Mouse (Mus musculus) stomach, embryonic 14.5 days (tissue): ENCODE measurements around the gene Ak8. TPM values are rescaled to one million over a fixed set of nuclear protein-coding genes. Genes with fewer than 3 reads are reported as not detected.

Source experiments
- ATAC-seq: fragments of 200-750 bp; cut with Nextera tagmentation; 2 replicates; pipeline ENCODE4 v1.8.0; 2017; ENCODE audit warnings: low read depth, moderate TSS enrichment; ENCODE audit not compliant: insufficient number of reproducible peaks, insufficient read depth, low FRiP score
- H3K27ac ChIP-seq: fragments of 300-500 bp; sonication (generic); 2 replicates; pipeline ENCODE4 v1.5.1; 2014; ENCODE audit warnings: mild to moderate bottlenecking, low read length, moderate library complexity, mixed read lengths
- H3K27me3 ChIP-seq: fragments of 300-500 bp; sonication (generic); 2 replicates; pipeline ENCODE4 v1.6.1; 2014; ENCODE audit warnings: low read length, control low read depth, mixed read lengths; ENCODE audit not compliant: control insufficient read depth, insufficient read depth
- H3K36me3 ChIP-seq: fragments of 300-500 bp; sonication (generic); 2 replicates; pipeline ENCODE4 v1.6.1; 2014; ENCODE audit warnings: mild to moderate bottlenecking, control low read depth, low read length, moderate library complexity, mixed read lengths; ENCODE audit not compliant: control insufficient read depth, insufficient read depth
- H3K4me1 ChIP-seq: fragments of 300-500 bp; sonication (generic); 2 replicates; pipeline ENCODE4 v1.6.1; 2014; ENCODE audit warnings: low read length, control low read depth, mixed read lengths; ENCODE audit not compliant: control insufficient read depth, insufficient read depth
- H3K4me2 ChIP-seq: fragments of 300-500 bp; sonication (generic); replicated peaks from 2 replicates; pipeline ENCODE4 v1.6.1; 2014; ENCODE audit warnings: low read depth, low read length, control low read depth
- H3K4me3 ChIP-seq: fragments of 300-500 bp; sonication (generic); 2 replicates; pipeline ENCODE4 v1.5.1; 2014; ENCODE audit warnings: low read depth, low read length, control low read depth
- H3K9ac ChIP-seq: fragments of 300-500 bp; sonication (generic); replicated peaks from 2 replicates; pipeline ENCODE4 v1.6.1; 2014; ENCODE audit warnings: low read depth, mild to moderate bottlenecking, control low read depth, low read length, moderate library complexity, mixed read lengths
- H3K9me3 ChIP-seq: fragments of 300-500 bp; sonication (generic); 2 replicates; pipeline ENCODE4 v1.6.1; 2016; ENCODE audit warnings: low read depth, low read length, control low read depth; ENCODE audit not compliant: control insufficient read depth
- WGBS: fragments of 180-500 bp; shearing (Covaris S2); extraction: QIAGEN DNeasy Blood & Tissue Kit; methylation state at CpG from one replicate; pipeline ENCODE4 v1.1.7; 2014; 5-methylcytosine and 5-hydroxymethylcytosine counted together
- polyA plus RNA-seq: library from polyadenylated mRNA; unstranded; fragments of >200 nt; fragmentation: Nextera tagmentation; extraction: Ambion mirVana; gene quantifications from 2 replicates; pipeline ENCODE4 v1.2.1, GENCODE M21; 2014

The Ak8 gene
- polyA plus RNA-seq, 1 experiment from 2014 or later: 0.42 TPM

DNA sequence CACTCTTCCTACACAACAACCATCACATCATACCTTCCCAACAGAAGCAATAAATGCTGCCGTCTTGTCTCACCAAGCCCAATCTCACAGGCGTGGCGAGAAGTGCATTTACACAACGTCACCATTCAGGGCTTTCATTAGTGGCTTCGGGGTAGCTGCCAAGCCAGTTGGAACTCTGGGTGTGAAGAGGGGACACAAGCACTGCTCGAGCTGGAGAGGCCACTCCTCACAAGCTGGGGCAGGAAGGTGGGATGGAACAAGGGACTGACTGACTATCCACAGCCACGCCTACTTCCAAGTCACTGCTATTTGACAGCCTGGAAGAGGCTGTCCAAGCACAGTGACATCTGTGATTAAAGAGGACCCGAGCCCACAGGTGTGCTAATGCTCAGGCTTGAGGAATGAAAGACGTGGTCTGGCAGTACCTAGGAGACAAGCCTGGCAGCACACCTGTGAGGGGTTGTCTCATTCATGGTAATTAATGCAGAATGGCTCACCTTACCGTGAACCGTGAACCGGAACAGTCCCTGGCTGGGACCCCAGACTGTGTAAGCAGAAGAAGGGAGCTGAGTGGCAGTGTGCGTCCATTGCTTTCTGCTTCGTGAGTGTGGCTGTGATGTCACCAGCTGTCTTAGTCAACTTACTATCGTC lies 46.8 kb downstream of the Ak8 start:
- H3K27me3 ChIP-seq: no peaks in the 10 kb centered on the region
- no peak overlapping the region for H3K9ac ChIP-seq
- no peaks in the 10 kb centered on the region for H3K36me3 ChIP-seq
- 56% methylated on average over 15 of the region's 15 CpGs for WGBS
- no peaks in the 10 kb centered on the region for H3K9me3 ChIP-seq
- H3K4me1 ChIP-seq: 0 out of 2 replicates have a peak, but pooled peaks cover 2% of the 10 kb centered on the region
- no peak overlapping the region for H3K4me3 ChIP-seq
- ATAC-seq: peak; percentile 69; the same call in 1 of the 2 replicates
- H3K4me2 ChIP-seq: no peak overlapping the region
- no peak overlapping the region for H3K27ac ChIP-seq

DNA sequence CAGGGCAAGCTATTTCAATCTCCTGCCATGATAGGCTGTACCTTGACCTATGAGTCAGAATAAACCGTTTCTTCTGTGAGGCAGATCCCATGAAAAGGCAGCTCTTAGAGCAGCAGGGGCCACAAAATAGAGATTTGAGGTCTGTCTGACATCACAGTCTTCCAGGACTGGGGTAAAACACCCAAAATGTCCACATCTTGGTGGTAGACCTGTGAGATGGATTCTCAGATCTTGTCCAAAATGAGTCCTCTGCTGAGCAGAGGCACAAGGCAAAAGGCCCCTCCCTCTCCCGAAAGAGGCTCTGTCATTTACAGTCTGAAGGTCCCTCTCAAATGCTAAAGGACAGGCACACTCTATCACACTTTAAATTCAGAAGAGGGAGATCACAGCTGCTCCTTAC lies 47.7 kb downstream of the Ak8 start:
- 76% methylated on average over 2 of the region's 2 CpGs for WGBS
- Histone ChIP-seq H3K9me3 (no peaks in the 10 kb centered on the region), H3K4me1 (0 out of 2 replicates have a peak, but pooled peaks cover 3% of the 10 kb centered on the region), H3K4me3 (no peak overlapping the region), H3K36me3 (no peaks in the 10 kb centered on the region), H3K27me3 (no peaks in the 10 kb centered on the region), H3K4me2 (no peak overlapping the region), H3K27ac (no peak overlapping the region), H3K9ac (no peak overlapping the region)
- no peak for ATAC-seq

DNA sequence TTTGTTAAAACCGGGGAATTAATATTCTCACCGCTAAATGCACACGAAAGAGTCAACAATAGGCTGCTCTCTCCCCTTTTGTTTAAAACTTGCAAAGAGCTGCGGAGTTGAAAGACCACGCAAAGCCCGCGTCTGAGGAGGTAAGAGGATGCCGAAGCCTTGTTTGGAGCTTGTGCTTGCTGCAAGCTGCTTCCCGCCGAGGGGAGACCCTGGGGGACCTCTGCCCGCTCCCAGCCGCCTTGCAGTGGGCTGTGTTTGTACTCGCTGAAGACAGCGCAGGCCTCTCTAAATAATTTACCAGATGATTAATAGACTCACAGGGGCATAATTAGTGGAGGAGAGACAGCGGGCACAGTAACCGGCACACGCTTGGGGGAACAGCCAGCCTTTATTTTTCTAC lies 51.2 kb downstream of the Ak8 start:
- 0 out of 2 replicates have a peak, but pooled peaks cover 3% of the 10 kb centered on the region for H3K4me1 ChIP-seq
- no peaks in the 10 kb centered on the region for H3K36me3 ChIP-seq
- ATAC-seq: no peak
- H3K9ac ChIP-seq: no peak overlapping the region; the same call in 1 of the 2 replicates
- H3K27ac ChIP-seq: no peak overlapping the region
- H3K27me3 ChIP-seq: no peaks in the 10 kb centered on the region
- H3K9me3 ChIP-seq: no peaks in the 10 kb centered on the region
- 1% methylated on average over 17 of the region's 17 CpGs for WGBS
- peak overlapping the region; percentile 34 for H3K4me3 ChIP-seq
- H3K4me2 ChIP-seq: peak overlapping the region; percentile 68

DNA sequence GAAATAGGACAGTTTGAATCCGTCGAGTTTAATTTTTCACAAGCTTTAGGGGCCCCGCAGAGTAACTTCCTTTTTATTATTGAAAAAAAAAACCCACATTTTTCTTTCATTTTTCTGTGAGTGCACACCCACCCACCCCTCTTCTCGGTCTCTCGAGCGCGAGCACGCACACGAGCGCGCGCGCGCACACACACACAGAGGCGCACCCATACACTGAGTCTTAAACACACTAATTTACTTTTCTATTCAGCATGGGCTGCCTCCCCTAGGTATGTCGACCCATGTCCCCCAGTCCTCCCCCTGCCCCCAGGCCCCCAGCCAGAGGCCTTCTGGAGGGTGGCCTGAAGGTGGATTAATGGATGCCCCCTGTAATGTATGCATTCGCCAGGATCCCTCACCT lies 51.7 kb downstream of the Ak8 start:
- 0 out of 2 replicates have a peak, but pooled peaks cover 3% of the 10 kb centered on the region for H3K4me1 ChIP-seq
- 8% methylated on average over 17 of the region's 17 CpGs for WGBS
- no peaks in the 10 kb centered on the region for H3K9me3 ChIP-seq
- no peaks in the 10 kb centered on the region for H3K27me3 ChIP-seq
- H3K36me3 ChIP-seq: no peaks in the 10 kb centered on the region
- ATAC-seq: no peak
- H3K27ac ChIP-seq: no peak overlapping the region
- no peak overlapping the region; the same call in 1 of the 2 replicates for H3K9ac ChIP-seq
- H3K4me3 ChIP-seq: peak overlapping the region; percentile 34
- H3K4me2 ChIP-seq: peak overlapping the region; percentile 68

DNA sequence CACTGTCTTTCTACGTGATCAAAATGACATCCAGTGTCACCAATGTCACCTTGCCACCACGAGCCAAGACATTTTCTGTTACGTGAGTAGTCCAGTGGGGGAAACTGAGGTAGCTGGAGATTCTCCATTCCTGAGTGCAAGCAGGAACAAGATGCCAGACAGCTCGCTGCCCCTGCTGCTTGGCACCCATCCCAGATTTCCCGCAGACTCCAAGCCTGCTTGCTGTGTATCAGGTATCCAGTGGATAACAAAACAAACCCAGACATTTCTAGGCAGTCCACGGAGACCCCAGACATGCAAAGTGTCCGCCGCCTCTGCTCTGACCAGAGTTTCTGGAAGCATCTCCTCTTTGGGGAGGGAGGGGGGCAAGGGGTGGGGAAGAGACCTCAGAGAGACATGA lies 52.4 kb downstream of the Ak8 start:
- Histone ChIP-seq H3K4me1 (0 out of 2 replicates have a peak, but pooled peaks cover 3% of the 10 kb centered on the region), H3K9me3 (no peaks in the 10 kb centered on the region), H3K9ac (no peak overlapping the region), H3K27me3 (no peaks in the 10 kb centered on the region), H3K4me3 (no peak overlapping the region), H3K36me3 (no peaks in the 10 kb centered on the region), H3K4me2 (no peak overlapping the region), H3K27ac (no peak overlapping the region)
- WGBS: 38% methylated on average over 8 of the region's 8 CpGs
- ATAC-seq: no peak

DNA sequence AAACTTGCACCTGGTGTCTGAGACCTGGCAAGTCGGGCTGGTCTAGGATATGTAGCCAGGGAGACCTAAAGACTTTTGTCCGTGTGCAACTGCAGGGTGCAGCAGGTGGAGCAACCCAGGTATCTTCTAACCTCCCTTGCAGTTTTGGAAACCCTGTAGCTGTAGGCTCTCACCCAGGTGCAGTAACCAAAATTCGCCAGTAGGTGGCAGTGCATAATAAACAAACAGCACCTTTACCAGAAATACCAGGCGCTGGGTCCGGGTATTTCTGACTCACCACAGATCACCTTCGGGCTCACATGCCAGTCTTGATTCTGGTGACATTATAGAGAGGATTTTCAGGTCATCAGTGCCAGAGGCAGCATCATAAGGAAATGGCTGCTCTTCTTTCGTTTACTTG lies 55.5 kb downstream of the Ak8 start:
- Histone ChIP-seq H3K9ac (no peak overlapping the region), H3K4me2 (no peak overlapping the region), H3K4me1 (0 out of 2 replicates have a peak, but pooled peaks cover 3% of the 10 kb centered on the region), H3K27me3 (no peaks in the 10 kb centered on the region), H3K27ac (no peak overlapping the region), H3K4me3 (no peak overlapping the region), H3K36me3 (no peaks in the 10 kb centered on the region), H3K9me3 (no peaks in the 10 kb centered on the region)
- no peak for ATAC-seq
- 2% methylated on average over 7 of the region's 7 CpGs for WGBS

DNA sequence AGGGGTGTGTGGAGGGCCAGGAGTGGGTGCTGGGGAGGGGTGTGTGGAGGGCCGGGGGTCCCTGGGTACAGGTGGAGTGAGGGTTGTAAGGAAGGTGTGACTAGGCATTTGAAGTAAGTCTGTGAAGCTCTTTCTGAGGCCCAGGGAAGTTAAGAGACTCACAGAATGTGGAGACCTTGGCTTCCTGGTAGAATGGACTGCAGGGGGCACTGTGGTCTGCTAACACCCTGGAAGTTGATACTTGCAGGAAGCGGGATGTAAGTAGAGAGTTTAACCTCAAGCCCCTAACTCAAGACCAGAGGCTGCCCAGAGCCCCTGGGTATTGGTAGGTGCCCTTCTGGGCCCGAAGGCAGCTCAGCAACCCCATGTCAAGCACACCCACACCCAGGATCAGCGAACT lies 56.2 kb downstream of the Ak8 start:
- Histone ChIP-seq H3K9me3 (no peaks in the 10 kb centered on the region), H3K4me3 (no peak overlapping the region), H3K9ac (no peak overlapping the region), H3K4me1 (0 out of 2 replicates have a peak, but pooled peaks cover 3% of the 10 kb centered on the region), H3K4me2 (no peak overlapping the region), H3K36me3 (no peaks in the 10 kb centered on the region), H3K27me3 (no peaks in the 10 kb centered on the region), H3K27ac (no peak overlapping the region)
- WGBS: 38% methylated on average over 4 of the region's 4 CpGs
- no peak for ATAC-seq

DNA sequence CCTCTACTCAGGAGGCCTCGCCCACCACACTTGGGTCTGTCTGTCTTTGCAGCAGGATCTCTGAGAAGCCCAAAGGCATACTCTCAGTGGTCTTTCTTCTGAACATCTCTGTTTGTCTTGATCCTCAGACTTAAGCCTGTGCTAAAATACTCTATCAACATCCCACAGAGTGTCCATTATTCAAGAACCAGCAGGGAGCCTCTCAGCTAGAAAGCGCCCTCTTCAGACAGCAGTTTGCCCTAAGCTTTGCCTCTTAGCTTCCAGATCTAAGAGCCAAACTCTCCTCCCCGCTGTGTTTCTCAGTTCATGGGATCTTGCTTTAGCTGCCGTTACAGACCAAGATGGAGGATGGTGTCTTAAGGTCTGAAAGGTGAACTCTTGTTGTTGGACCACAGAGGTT lies 59.5 kb downstream of the Ak8 start:
- Histone ChIP-seq H3K4me2 (no peak overlapping the region), H3K9me3 (no peaks in the 10 kb centered on the region)

DNA sequence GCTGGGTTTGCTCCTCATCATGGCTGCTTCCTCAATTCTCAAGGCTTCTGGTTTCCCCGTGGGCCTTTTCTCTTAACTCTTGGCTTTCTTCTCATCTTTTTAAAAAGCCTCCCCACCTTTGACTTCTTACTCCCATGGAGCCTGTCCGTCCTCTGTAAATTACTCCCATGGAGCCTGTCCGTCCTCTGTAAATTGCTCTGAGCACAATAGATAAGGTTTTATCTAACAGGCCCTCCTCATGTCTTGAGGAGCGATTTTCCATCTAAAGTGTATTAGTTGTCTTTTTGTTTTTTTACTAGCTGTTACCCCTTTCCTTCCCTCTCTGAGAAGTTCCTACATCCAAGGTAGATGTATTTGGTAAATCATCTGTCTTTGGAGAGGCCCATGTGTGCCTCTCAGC lies 66.6 kb downstream of the Ak8 start:
- Histone ChIP-seq H3K9ac (no peak overlapping the region), H3K4me1 (no peaks in the 10 kb centered on the region), H3K27me3 (no peaks in the 10 kb centered on the region), H3K36me3 (no peaks in the 10 kb centered on the region), H3K4me3 (no peak overlapping the region), H3K27ac (no peak overlapping the region), H3K9me3 (no peaks in the 10 kb centered on the region), H3K4me2 (no peak overlapping the region)
- 78% methylated on average over 4 of the region's 4 CpGs for WGBS
- no peak for ATAC-seq

More for the DNA sequence above, 59.5 kb downstream of the Ak8 start:
- Histone ChIP-seq H3K36me3 (no peaks in the 10 kb centered on the region), H3K4me1 (no peaks in the 10 kb centered on the region), H3K9ac (no peak overlapping the region), H3K27ac (no peak overlapping the region), H3K4me3 (no peak overlapping the region), H3K27me3 (no peaks in the 10 kb centered on the region)
- no peak for ATAC-seq
- 48% methylated on average over 4 of the region's 4 CpGs for WGBS
